In the genomic region with DNA sequence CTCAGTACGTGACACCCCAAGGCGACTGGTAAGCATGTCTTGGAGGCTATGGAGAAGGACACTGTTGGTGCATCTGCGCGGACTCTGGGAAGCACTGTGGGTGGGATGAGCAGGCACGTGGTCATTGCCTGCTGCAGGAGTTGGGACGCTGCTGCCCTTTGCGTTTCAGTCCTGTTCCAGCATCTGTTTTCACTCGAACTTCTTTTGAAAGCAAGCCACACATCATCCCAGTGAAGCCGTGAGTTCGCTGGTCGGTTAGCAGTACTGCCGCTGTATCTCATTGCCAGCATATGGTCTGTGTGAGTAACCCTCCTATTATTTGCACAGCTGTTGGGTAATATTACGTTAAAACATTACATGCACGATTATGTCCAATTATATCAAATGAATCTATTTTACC, we compare ENCODE assay signal across 9 mouse cellular contexts.
A peak's percentile ranks its signal among the peaks of the same experiment; 100 is the strongest.
DNase-seq lines count a peak whose midpoint lies in the region; ATAC-seq and TF ChIP-seq lines count a peak whose summit lies in the region.
"Had no signal": no experiment of that assay in that cellular context is flagged by ENCODE, and none has a peak within 500 bp of the region (broad histone marks: within the 10 kb centered on the region; RNA-seq: fewer than 3 reads in every experiment).

No protein-coding gene starts in this region.

- no peak for TF ChIP-seq EP300 in liver, postnatal 0 days (IDR thresholded peaks at IDR 0.05; ENCODE audit: low read depth)

- peak; percentile 25 for DNase-seq in liver, embryonic 11.5 days (ENCODE audit: low spot score)
- no peak for DNase-seq in liver, postnatal 0 days
- DNase-seq in embryonic facial prominence, embryonic 10.5 days (ENCODE audit: low spot score) = peak; percentile 74
- DNase-seq in frontal cortex, postnatal 10 days (ENCODE audit: low spot score in 2 of 2) = no peak
- DNase-seq in right cerebral cortex, postnatal 25 days = no peak
- no peak for DNase-seq in cerebellum, adult 11 months
- DNase-seq: spleen, adult 18-20 months had no signal

- no peaks in the 10 kb centered on the region for H3K36me3 ChIP-seq in liver, embryonic 11.5 days (ENCODE audit: control insufficient read depth, insufficient read depth, low read length)
- no peaks in the 10 kb centered on the region for H3K36me3 ChIP-seq in liver, postnatal 0 days (replicated peaks; ENCODE audit: insufficient read depth, low read length)
- no peaks in the 10 kb centered on the region for H3K36me3 ChIP-seq in embryonic facial prominence, embryonic 10.5 days (replicated peaks)
- H3K36me3 ChIP-seq in hindbrain, embryonic 12.5 days = no peaks in the 10 kb centered on the region
- no peaks in the 10 kb centered on the region for H3K36me3 ChIP-seq in neural tube, embryonic 13.5 days

- no peak overlapping the region for H3K4me3 ChIP-seq in liver, embryonic 11.5 days (ENCODE audit: low read depth, low read length)
- no peak overlapping the region for H3K4me3 ChIP-seq in liver, postnatal 0 days (ENCODE audit: low read depth, low read length)
- H3K4me3 ChIP-seq in embryonic facial prominence, embryonic 10.5 days = no peak overlapping the region
- no peak overlapping the region for H3K4me3 ChIP-seq in hindbrain, embryonic 12.5 days
- H3K4me3 ChIP-seq in neural tube, embryonic 13.5 days = no peak overlapping the region

- no peak for ATAC-seq in liver, embryonic 11.5 days (replicated peaks; ENCODE audit: low FRiP score)
- no peak for ATAC-seq in liver, postnatal 0 days
- ATAC-seq in hindbrain, embryonic 12.5 days (ENCODE audit: low FRiP score) = peak; percentile 63
- peak; percentile 56; the same call in 1 of the 2 replicates for ATAC-seq in neural tube, embryonic 13.5 days (ENCODE audit: low read depth)

- no peak overlapping the region for H3K4me2 ChIP-seq in liver, embryonic 11.5 days
- no peak overlapping the region for H3K4me2 ChIP-seq in liver, postnatal 0 days (ENCODE audit: low read depth, low read length)
- H3K4me2 ChIP-seq in hindbrain, embryonic 12.5 days (replicated peaks) = no peak overlapping the region
- no peak overlapping the region; the same call in 1 of the 2 replicates for H3K4me2 ChIP-seq in neural tube, embryonic 13.5 days

- H3K27ac ChIP-seq in liver, embryonic 11.5 days (ENCODE audit: low read depth, low read length) = no peak overlapping the region
- H3K27ac ChIP-seq in liver, postnatal 0 days (ENCODE audit: low read depth) = no peak overlapping the region
- no peak overlapping the region for H3K27ac ChIP-seq in embryonic facial prominence, embryonic 10.5 days (replicated peaks)
- H3K27ac ChIP-seq in hindbrain, embryonic 12.5 days = no peak overlapping the region
- H3K27ac ChIP-seq in neural tube, embryonic 13.5 days (replicated peaks) = no peak overlapping the region

- H3K4me1 ChIP-seq in liver, embryonic 11.5 days (replicated peaks; ENCODE audit: control insufficient read depth, insufficient read depth, low read length) = no peaks in the 10 kb centered on the region
- H3K4me1 ChIP-seq in liver, postnatal 0 days (ENCODE audit: insufficient read depth) = no peaks in the 10 kb centered on the region
- peaks cover 15% of the 10 kb centered on the region; the same call in 1 of the 2 replicates for H3K4me1 ChIP-seq in embryonic facial prominence, embryonic 10.5 days
- H3K4me1 ChIP-seq in hindbrain, embryonic 12.5 days = 0 out of 2 replicates have a peak, but pooled peaks cover 4% of the 10 kb centered on the region
- H3K4me1 ChIP-seq in neural tube, embryonic 13.5 days (replicated peaks) = peaks cover 3% of the 10 kb centered on the region; the same call in 1 of the 2 replicates

- no peaks in the 10 kb centered on the region for H3K27me3 ChIP-seq in liver, embryonic 11.5 days (replicated peaks; ENCODE audit: control insufficient read depth, insufficient read depth, low read length)
- H3K27me3 ChIP-seq in liver, postnatal 0 days (ENCODE audit: insufficient read depth, low read length) = no peaks in the 10 kb centered on the region
- H3K27me3 ChIP-seq in embryonic facial prominence, embryonic 10.5 days (replicated peaks; ENCODE audit: low read depth, poor library complexity, severe bottlenecking) = no peaks in the 10 kb centered on the region; the same call in 1 of the 2 replicates
- no peaks in the 10 kb centered on the region for H3K27me3 ChIP-seq in hindbrain, embryonic 12.5 days
- H3K27me3 ChIP-seq in neural tube, embryonic 13.5 days = no peaks in the 10 kb centered on the region

- H3K9ac ChIP-seq in liver, embryonic 11.5 days (ENCODE audit: low read depth, low read length) = no peak overlapping the region
- no peak overlapping the region for H3K9ac ChIP-seq in liver, postnatal 0 days (replicated peaks)
- H3K9ac ChIP-seq in hindbrain, embryonic 12.5 days = no peak overlapping the region
- H3K9ac ChIP-seq in neural tube, embryonic 13.5 days = no peak overlapping the region

- WGBS in liver, embryonic 11.5 days = 67% methylated on average over 14 of the region's 14 CpGs
- WGBS in liver, postnatal 0 days (ENCODE audit: insufficient replicate concordance) = 74% methylated on average over 14 of the region's 14 CpGs
- 53% methylated on average over 14 of the region's 14 CpGs for WGBS in embryonic facial prominence, embryonic 10.5 days
- 54% methylated on average over 14 of the region's 14 CpGs for WGBS in hindbrain, embryonic 12.5 days
- WGBS in neural tube, embryonic 13.5 days = 56% methylated on average over 14 of the region's 14 CpGs

- no peak for TF ChIP-seq CTCF in liver, postnatal 0 days (IDR thresholded peaks at IDR 0.05; ENCODE audit: low read depth)

- no peaks in the 10 kb centered on the region for H3K9me3 ChIP-seq in liver, embryonic 11.5 days (ENCODE audit: control insufficient read depth, low read length)
- H3K9me3 ChIP-seq in liver, postnatal 0 days (ENCODE audit: low read length) = no peaks in the 10 kb centered on the region
- no peaks in the 10 kb centered on the region for H3K9me3 ChIP-seq in embryonic facial prominence, embryonic 10.5 days
- H3K9me3 ChIP-seq in hindbrain, embryonic 12.5 days (replicated peaks) = no peaks in the 10 kb centered on the region
- no peaks in the 10 kb centered on the region for H3K9me3 ChIP-seq in neural tube, embryonic 13.5 days

Comparison
In these comparisons a context has a peak if more than half of its experiments do, and no peak if none do; other contexts are left out.
1. DNase-seq: peak in liver, embryonic 11.5 days (single experiment) and embryonic facial prominence, embryonic 10.5 days (single experiment); none in liver, postnatal 0 days (single experiment), frontal cortex, postnatal 10 days (0 of 2), right cerebral cortex, postnatal 25 days (single experiment) and cerebellum, adult 11 months (single experiment).
2. ATAC-seq: peak in hindbrain, embryonic 12.5 days (single experiment) and neural tube, embryonic 13.5 days (single experiment); none in liver, embryonic 11.5 days (single experiment) and liver, postnatal 0 days (single experiment).